Mouse (Mus musculus) adrenal gland, postnatal 0 days (tissue): ENCODE data around the gene Xpnpep1. TPM values are rescaled to one million over a fixed set of nuclear protein-coding genes. Genes with fewer than 3 reads are reported as not detected.

ENCODE experiments used
- microRNA-seq: library from miRNA; unstranded; fragments of <30 nt; microRNA quantifications from one replicate; pipeline ENCODE4, GENCODE M21; 2016; ENCODE audit warnings: borderline replicate concordance; ENCODE audit not compliant: insufficient number of aligned reads
- polyA plus RNA-seq: library from polyadenylated mRNA; unstranded; fragments of >200 nt; fragmentation: Nextera tagmentation; extraction: Ambion mirVana; gene quantifications from 2 replicates; pipeline ENCODE4 v1.2.1, GENCODE M21; 2015

Gene Xpnpep1
- polyA plus RNA-seq, result 63.1 and 91.0 TPM in 2 replicates

GRCm38 (mm10) chr19:53040164-53041132 is at the start of gene Xpnpep1:
Xpnpep1 (minus strand) TSS chr19:53040214.

Small RNAs within 50 kb of the gene (microRNA-seq; reads per million reads assigned to microRNA genes)
- gene Mir6407, result not detected

Other genes with a start within 250 kb of the Xpnpep1 start
- gene Add3, start 100.2 kb upstream of the Xpnpep1 start, polyA plus RNA-seq, result 49.0 and 49.7 TPM in 2 replicates